Mouse (Mus musculus) heart, postnatal 0 days (tissue): ENCODE results near the gene Ms4a15. TPM values are rescaled to one million over a fixed set of nuclear protein-coding genes. Genes with fewer than 3 reads are reported as not detected.

Experiments used
- ATAC-seq: fragments of 200-750 bp; cut with Nextera tagmentation; 2 replicates; pipeline ENCODE4 v1.8.0; 2017; ENCODE audit warnings: low read depth, moderate number of reproducible peaks, moderate library complexity; ENCODE audit not compliant: insufficient read depth
- DNase-seq: peaks from one replicate; pipeline ENCODE4 v3.0.0-alpha.2; 2016; ENCODE audit warnings: low spot score
- H3K27ac ChIP-seq: fragments of 300-500 bp; sonication (generic); 2 replicates; pipeline ENCODE4 v1.5.1; 2014; ENCODE audit warnings: low read depth, mild to moderate bottlenecking
- H3K27me3 ChIP-seq: fragments of 300-500 bp; sonication (generic); 2 replicates; pipeline ENCODE4 v1.6.1; 2014; ENCODE audit warnings: low read length, mixed read lengths; ENCODE audit not compliant: control insufficient read depth, insufficient read depth
- H3K36me3 ChIP-seq: fragments of 300-500 bp; sonication (generic); replicated peaks from 2 replicates; pipeline ENCODE4 v1.6.1; 2014; ENCODE audit warnings: low read length, mixed read lengths; ENCODE audit not compliant: control insufficient read depth, insufficient read depth
- H3K4me1 ChIP-seq: fragments of 300-500 bp; sonication (generic); 2 replicates; pipeline ENCODE4 v1.6.1; 2014; ENCODE audit warnings: antibody characterized with exemption; ENCODE audit not compliant: control insufficient read depth, insufficient read depth
- H3K4me2 ChIP-seq: fragments of 300-500 bp; sonication (generic); 2 replicates; pipeline ENCODE4 v1.6.1; 2014; ENCODE audit warnings: low read depth, mild to moderate bottlenecking, low read length, moderate library complexity
- H3K4me3 ChIP-seq: fragments of 300-500 bp; sonication (generic); 2 replicates; pipeline ENCODE4 v1.5.1; 2014; ENCODE audit warnings: low read depth, low read length
- H3K9ac ChIP-seq: fragments of 300-500 bp; sonication (generic); replicated peaks from 2 replicates; pipeline ENCODE4 v1.6.1; 2014; ENCODE audit warnings: low read depth, low read length, mixed read lengths
- H3K9me3 ChIP-seq: fragments of 300-500 bp; sonication (generic); replicated peaks from 2 replicates; pipeline ENCODE4 v1.6.1; 2016; ENCODE audit warnings: low read length; ENCODE audit not compliant: control insufficient read depth
- CTCF ChIP-seq: IDR thresholded peaks from 2 replicates; pipeline ENCODE4 v1.5.1; 2016; ENCODE audit warnings: antibody characterized with exemption, control low read depth, low read depth
- EP300 ChIP-seq: IDR thresholded peaks from 2 replicates; pipeline ENCODE4 v1.6.1; 2016; ENCODE audit warnings: antibody characterized with exemption, low read depth
- WGBS: fragments of 180-500 bp; shearing (Covaris S2); extraction: QIAGEN DNeasy Blood & Tissue Kit; methylation state at CpG from one replicate; pipeline ENCODE4 v1.1.7; 2014; 5-methylcytosine and 5-hydroxymethylcytosine counted together
- polyA plus RNA-seq: library from polyadenylated mRNA; unstranded; fragments of >200 nt; fragmentation: Nextera tagmentation; extraction: Ambion mirVana; gene quantifications from 2 replicates; pipeline ENCODE4 v1.2.1, GENCODE M21; 2015
- total RNA-seq: library from RNA; depleted of rRNA; stranded (reverse); fragments of >200 nt; gene quantifications from 2 replicates; pipeline ENCODE4 v1.2.3, GENCODE M21; 2014; ENCODE audit warnings: low replicate concordance; rRNA removed

The Ms4a15 gene
- total and polyA plus RNA-seq, 2 experiments from 2014 or later = not detected

- TF ChIP-seq EP300 = no peak
- TF ChIP-seq CTCF = peak; percentile 77
- peaks cover 33% of the 10 kb centered on the region for H3K36me3 ChIP-seq
- H3K9ac ChIP-seq = peak overlapping the region; percentile 45
- no peaks in the 10 kb centered on the region for H3K9me3 ChIP-seq
- ATAC-seq = peak; percentile 76
- no peak overlapping the region for H3K27ac ChIP-seq
- H3K4me3 ChIP-seq = peak overlapping the region; percentile 31
- WGBS = 21% methylated on average over 37 of the region's 37 CpGs
- peak; percentile 51 for DNase-seq
- H3K4me1 ChIP-seq = peaks cover 11% of the 10 kb centered on the region
- no peaks in the 10 kb centered on the region for H3K27me3 ChIP-seq
- peak overlapping the region; percentile 57 for H3K4me2 ChIP-seq
Observed at GRCm38 (mm10) chr19:10940097-10940800, 52.8 kb downstream of the Ms4a15 start.

- H3K4me1 ChIP-seq = peaks cover 11% of the 10 kb centered on the region
- no peak overlapping the region for H3K27ac ChIP-seq
- H3K36me3 ChIP-seq = peaks cover 19% of the 10 kb centered on the region
- no peak overlapping the region for H3K9ac ChIP-seq
- no peak for TF ChIP-seq CTCF
- TF ChIP-seq EP300 = no peak
- no peak overlapping the region for H3K4me2 ChIP-seq
- no peak for ATAC-seq
- 35% methylated on average over 3 of the region's 3 CpGs for WGBS
- DNase-seq = no peak
- no peaks in the 10 kb centered on the region for H3K9me3 ChIP-seq
- H3K27me3 ChIP-seq = no peaks in the 10 kb centered on the region
- no peak overlapping the region for H3K4me3 ChIP-seq
Observed at GRCm38 (mm10) chr19:10938771-10939170, 54.3 kb downstream of the Ms4a15 start.

GRCm38 (mm10) chr19:10937110-10937563, 55.9 kb downstream of the Ms4a15 start, which contains the start of gene Ptgdr2:
Ptgdr2 (plus strand) TSS chr19:10937160.
- Histone ChIP-seq H3K9ac (no peak within 1 kb of the TSS), H3K4me2 (no peak within 1 kb of the TSS), H3K9me3 (no peaks in the 10 kb centered on the region), H3K4me3 (no peak within 1 kb of the TSS), H3K27me3 (no peaks in the 10 kb centered on the region), H3K36me3 (peaks cover 4% of the 10 kb centered on the region), H3K27ac (no peak within 1 kb of the TSS), H3K4me1 (peaks cover 11% of the 10 kb centered on the region)
- DNase-seq (no peak), ATAC-seq (no peak)
- 10% methylated on average over 5 of the region's 5 CpGs for WGBS
- no peak for TF ChIP-seq CTCF
- TF ChIP-seq EP300 = no peak

DNA sequence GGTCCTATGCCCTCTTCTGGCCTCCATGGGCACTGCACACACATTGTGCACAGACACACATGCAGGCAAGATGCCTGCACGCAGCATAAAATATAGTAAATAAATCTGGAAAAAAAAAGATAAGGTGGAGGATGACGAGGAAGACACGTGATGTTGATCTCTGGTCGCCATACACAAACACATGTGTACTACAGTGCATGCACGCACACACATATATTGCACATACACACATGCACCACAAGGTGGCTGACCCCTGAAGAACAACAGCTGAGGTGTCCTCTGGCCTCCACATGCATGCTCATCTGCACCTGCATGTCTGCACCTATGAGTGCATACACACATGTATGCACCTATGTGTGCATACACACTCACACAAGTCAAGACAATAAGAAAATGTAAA, 57.0 kb downstream of the Ms4a15 start:
- ATAC-seq (no peak), DNase-seq (no peak)
- Histone ChIP-seq H3K4me3 (no peak overlapping the region), H3K27ac (no peak overlapping the region), H3K36me3 (no peaks in the 10 kb centered on the region), H3K27me3 (no peaks in the 10 kb centered on the region), H3K9me3 (no peaks in the 10 kb centered on the region), H3K4me2 (no peak overlapping the region), H3K4me1 (peaks cover 10% of the 10 kb centered on the region), H3K9ac (no peak overlapping the region)
- TF ChIP-seq CTCF (no peak), EP300 (no peak)
- WGBS = 85% methylated on average over 5 of the region's 5 CpGs

GRCm38 (mm10) chr19:10935029-10935428, 58.0 kb downstream of the Ms4a15 start:
- no peaks in the 10 kb centered on the region for H3K9me3 ChIP-seq
- 23% methylated on average over 5 of the region's 5 CpGs for WGBS
- no peak for TF ChIP-seq CTCF
- no peak for TF ChIP-seq EP300
- H3K27me3 ChIP-seq = no peaks in the 10 kb centered on the region
- no peak overlapping the region; the same call in 1 of the 2 replicates for H3K27ac ChIP-seq
- DNase-seq (no peak), ATAC-seq (peak; percentile 41; the same call in 1 of the 2 replicates)
- no peaks in the 10 kb centered on the region for H3K36me3 ChIP-seq
- no peak overlapping the region for H3K4me2 ChIP-seq
- H3K4me1 ChIP-seq = no peaks in the 10 kb centered on the region
- H3K4me3 ChIP-seq = no peak overlapping the region
- H3K9ac ChIP-seq = no peak overlapping the region

- Histone ChIP-seq H3K27me3 (no peaks in the 10 kb centered on the region), H3K9me3 (no peaks in the 10 kb centered on the region)
- 67% methylated on average over 2 of the region's 2 CpGs for WGBS
Observed at GRCm38 (mm10) chr19:10930641-10931040, 62.4 kb downstream of the Ms4a15 start.

More at GRCm38 (mm10) chr19:10930641-10931040, 62.4 kb downstream of the Ms4a15 start:
- no peak overlapping the region for H3K27ac ChIP-seq
- no peak for ATAC-seq
- no peak overlapping the region for H3K4me3 ChIP-seq
- no peak overlapping the region for H3K4me2 ChIP-seq
- H3K36me3 ChIP-seq = no peaks in the 10 kb centered on the region
- no peaks in the 10 kb centered on the region for H3K4me1 ChIP-seq
- no peak overlapping the region for H3K9ac ChIP-seq
- TF ChIP-seq EP300 (no peak), CTCF (no peak)
- no peak for DNase-seq

Other genes starting within 250 kb of the Ms4a15 start
- gene Cd6, start 163.2 kb downstream of the Ms4a15 start, total RNA-seq = 3.6 TPM in 1 of 2 replicates, not detected in the other
- gene Cd6, start 163.2 kb downstream of the Ms4a15 start, polyA plus RNA-seq = not detected in 2 replicates
- gene Slc15a3, start 153.5 kb downstream of the Ms4a15 start, total RNA-seq = 0.46 and 2.7 TPM in 2 replicates
- gene Slc15a3, start 153.5 kb downstream of the Ms4a15 start, polyA plus RNA-seq = 0.43 and 0.59 TPM in 2 replicates
- 69.1 and 71.7 TPM in 2 replicates for gene Tmem132a, start 123.3 kb downstream of the Ms4a15 start, total RNA-seq
- 19.3 and 19.5 TPM in 2 replicates for gene Tmem132a, start 123.3 kb downstream of the Ms4a15 start, polyA plus RNA-seq
- gene Tmem109, start 111.2 kb downstream of the Ms4a15 start, total RNA-seq = 80.6 and 99.8 TPM in 2 replicates
- 85.8 and 90.9 TPM in 2 replicates for gene Tmem109, start 111.2 kb downstream of the Ms4a15 start, polyA plus RNA-seq
- gene Prpf19, start 98.0 kb downstream of the Ms4a15 start, total RNA-seq = 362 and 463 TPM in 2 replicates
- gene Prpf19, start 98.0 kb downstream of the Ms4a15 start, polyA plus RNA-seq = 33.0 and 36.8 TPM in 2 replicates
- not detected in 2 replicates for gene Zp1, start 72.6 kb downstream of the Ms4a15 start, total RNA-seq
- gene Zp1, start 72.6 kb downstream of the Ms4a15 start, polyA plus RNA-seq = 0.19 TPM in 1 of 2 replicates, not detected in the other
- gene Ptgdr2, start 56.1 kb downstream of the Ms4a15 start, total RNA-seq = 0.11 and 0.39 TPM in 2 replicates
- 0.04 and 0.07 TPM in 2 replicates for gene Ptgdr2, start 56.1 kb downstream of the Ms4a15 start, polyA plus RNA-seq
- 8.7 and 12.1 TPM in 2 replicates for gene Ccdc86, start 44.0 kb downstream of the Ms4a15 start, total RNA-seq
- gene Ccdc86, start 44.0 kb downstream of the Ms4a15 start, polyA plus RNA-seq = 9.8 and 12.4 TPM in 2 replicates
- gene Ms4a10, start 18.6 kb downstream of the Ms4a15 start, total RNA-seq = not detected in 2 replicates
- 0.11 and 0.22 TPM in 2 replicates for gene Ms4a10, start 18.6 kb downstream of the Ms4a15 start, polyA plus RNA-seq
- not detected in 2 replicates for gene Ms4a18, start 24.8 kb upstream of the Ms4a15 start, total RNA-seq
- not detected in 2 replicates for gene Ms4a18, start 24.8 kb upstream of the Ms4a15 start, polyA plus RNA-seq
- not detected in 2 replicates for gene Ms4a8a, start 87.9 kb upstream of the Ms4a15 start, total RNA-seq
- not detected in 2 replicates for gene Ms4a8a, start 87.9 kb upstream of the Ms4a15 start, polyA plus RNA-seq
- not detected in 2 replicates for gene 1700017D01Rik, start 137.6 kb upstream of the Ms4a15 start, total RNA-seq
- not detected in 2 replicates for gene 1700017D01Rik, start 137.6 kb upstream of the Ms4a15 start, polyA plus RNA-seq
- not detected in 2 replicates for gene 1700025F22Rik, start 172.1 kb upstream of the Ms4a15 start, total RNA-seq
- gene 1700025F22Rik, start 172.1 kb upstream of the Ms4a15 start, polyA plus RNA-seq = not detected in 2 replicates
- gene Ms4a13, start 203.5 kb upstream of the Ms4a15 start, total RNA-seq = not detected in 2 replicates
- gene Ms4a13, start 203.5 kb upstream of the Ms4a15 start, polyA plus RNA-seq = not detected in 2 replicates
- not detected in 2 replicates for gene Ms4a12, start 239.2 kb upstream of the Ms4a15 start, total RNA-seq
- not detected in 2 replicates for gene Ms4a12, start 239.2 kb upstream of the Ms4a15 start, polyA plus RNA-seq